Mouse (Mus musculus): ENCODE measurements around the gene Mc3r. TPM values are rescaled to one million over a fixed set of nuclear protein-coding genes. Genes with fewer than 3 reads are reported as not detected.
A peak's percentile ranks its signal among the peaks of the same experiment; 100 is the strongest.

Mc3r gene
- polyA plus RNA-seq, 1 experiment from 2014 or later, result 0.23 TPM

GRCm38 (mm10) chr2:172257471-172258065, 9.3 kb downstream of the Mc3r start:
- H3K36me3 ChIP-seq, result no peaks in the 10 kb centered on the region
- no peak overlapping the region for H3K9ac ChIP-seq (replicated peaks)
- 50% methylated on average over 12 of the region's 12 CpGs for whole genome bisulfite sequencing
- no peak overlapping the region for H3K4me3 ChIP-seq (replicated peaks)
- H3K27ac ChIP-seq, result no peak overlapping the region
- no peak overlapping the region for H3K4me2 ChIP-seq (replicated peaks)
- no peak for ATAC-seq
- H3K27me3 ChIP-seq, result no peaks in the 10 kb centered on the region
- no peaks in the 10 kb centered on the region; the same call in 1 of the 2 replicates for H3K9me3 ChIP-seq
- H3K4me1 ChIP-seq (replicated peaks), result peaks cover 4% of the 10 kb centered on the region

GRCm38 (mm10) chr2:172260064-172260463, 11.8 kb downstream of the Mc3r start:
- Histone ChIP-seq H3K27me3 (no peaks in the 10 kb centered on the region), H3K27ac (no peak overlapping the region), H3K9ac (replicated peaks) (no peak overlapping the region), H3K4me2 (replicated peaks) (no peak overlapping the region), H3K4me1 (replicated peaks) (peaks cover 4% of the 10 kb centered on the region), H3K36me3 (no peaks in the 10 kb centered on the region), H3K9me3 (no peaks in the 10 kb centered on the region; the same call in 1 of the 2 replicates), H3K4me3 (replicated peaks) (no peak overlapping the region)
- 88% methylated on average over 5 of the region's 5 CpGs for WGBS
- no peak for ATAC-seq

GRCm38 (mm10) chr2:172261441-172261840, 13.1 kb downstream of the Mc3r start:
- no peak overlapping the region for H3K27ac ChIP-seq
- ATAC-seq, result no peak
- H3K36me3 ChIP-seq, result no peaks in the 10 kb centered on the region
- no peaks in the 10 kb centered on the region for H3K27me3 ChIP-seq
- no peaks in the 10 kb centered on the region; the same call in 1 of the 2 replicates for H3K9me3 ChIP-seq
- no peak overlapping the region for H3K9ac ChIP-seq (replicated peaks)
- H3K4me2 ChIP-seq (replicated peaks), result no peak overlapping the region
- no peak overlapping the region for H3K4me3 ChIP-seq (replicated peaks)
- 72% methylated on average over 4 of the region's 4 CpGs for WGBS
- H3K4me1 ChIP-seq (replicated peaks), result peaks cover 3% of the 10 kb centered on the region

- no peak for ATAC-seq
- Histone ChIP-seq H3K4me1 (replicated peaks) (no peaks in the 10 kb centered on the region), H3K36me3 (no peaks in the 10 kb centered on the region), H3K27ac (no peak overlapping the region), H3K27me3 (no peaks in the 10 kb centered on the region), H3K4me3 (replicated peaks) (no peak overlapping the region), H3K9me3 (no peaks in the 10 kb centered on the region; the same call in 1 of the 2 replicates), H3K9ac (replicated peaks) (no peak overlapping the region), H3K4me2 (replicated peaks) (no peak overlapping the region)
- WGBS, result 95% methylated on average over 6 of the region's 6 CpGs
These were observed 14.9 kb downstream of the Mc3r start for GRCm38 (mm10) chr2:172263216-172263615.

- Histone ChIP-seq H3K4me2 (replicated peaks) (no peak overlapping the region), H3K27ac (peak overlapping the region; percentile 64), H3K9ac (replicated peaks) (no peak overlapping the region), H3K36me3 (no peaks in the 10 kb centered on the region), H3K4me3 (replicated peaks) (no peak overlapping the region), H3K4me1 (replicated peaks) (peaks cover 17% of the 10 kb centered on the region), H3K9me3 (no peaks in the 10 kb centered on the region), H3K27me3 (no peaks in the 10 kb centered on the region; the same call in 1 of the 2 replicates)
- WGBS, result 72% methylated on average over 11 of the region's 11 CpGs
- peak; percentile 59; the same call in 1 of the 2 replicates for ATAC-seq
These were observed 21.6 kb downstream of the Mc3r start for GRCm38 (mm10) chr2:172269907-172270306.

- Histone ChIP-seq H3K27ac (peak overlapping the region; percentile 64), H3K4me3 (replicated peaks) (no peak overlapping the region), H3K9ac (replicated peaks) (no peak overlapping the region), H3K4me1 (replicated peaks) (peaks cover 17% of the 10 kb centered on the region), H3K4me2 (replicated peaks) (no peak overlapping the region), H3K36me3 (no peaks in the 10 kb centered on the region), H3K9me3 (no peaks in the 10 kb centered on the region), H3K27me3 (no peaks in the 10 kb centered on the region; the same call in 1 of the 2 replicates)
- WGBS, result 28% methylated on average over 9 of the region's 9 CpGs
- ATAC-seq, result peak; percentile 49; the same call in 1 of the 2 replicates
These were observed 22.2 kb downstream of the Mc3r start for GRCm38 (mm10) chr2:172270485-172270944.

GRCm38 (mm10) chr2:172270974-172271697, 22.8 kb downstream of the Mc3r start:
- no peaks in the 10 kb centered on the region for H3K9me3 ChIP-seq
- H3K27ac ChIP-seq, result peak overlapping the region; percentile 64
- no peak overlapping the region for H3K4me2 ChIP-seq (replicated peaks)
- H3K4me1 ChIP-seq (replicated peaks), result peaks cover 17% of the 10 kb centered on the region
- H3K36me3 ChIP-seq, result no peaks in the 10 kb centered on the region
- peak; percentile 67 for ATAC-seq
- H3K4me3 ChIP-seq (replicated peaks), result no peak overlapping the region
- no peaks in the 10 kb centered on the region; the same call in 1 of the 2 replicates for H3K27me3 ChIP-seq
- H3K9ac ChIP-seq (replicated peaks), result no peak overlapping the region
- 67% methylated on average over 12 of the region's 12 CpGs for WGBS

- 89% methylated on average over 8 of the region's 8 CpGs for WGBS
- Histone ChIP-seq H3K4me3 (replicated peaks) (no peak overlapping the region), H3K36me3 (no peaks in the 10 kb centered on the region), H3K27me3 (no peaks in the 10 kb centered on the region; the same call in 1 of the 2 replicates), H3K4me2 (replicated peaks) (no peak overlapping the region), H3K27ac (no peak overlapping the region), H3K4me1 (replicated peaks) (peaks cover 16% of the 10 kb centered on the region), H3K9me3 (no peaks in the 10 kb centered on the region), H3K9ac (replicated peaks) (no peak overlapping the region)
- ATAC-seq, result no peak
These were observed 26.4 kb downstream of the Mc3r start for GRCm38 (mm10) chr2:172274662-172275061.

GRCm38 (mm10) chr2:172276155-172276554, 27.9 kb downstream of the Mc3r start:
- Histone ChIP-seq H3K4me3 (replicated peaks) (no peak overlapping the region), H3K27me3 (no peaks in the 10 kb centered on the region; the same call in 1 of the 2 replicates), H3K4me1 (replicated peaks) (peaks cover 3% of the 10 kb centered on the region), H3K9me3 (no peaks in the 10 kb centered on the region), H3K27ac (no peak overlapping the region), H3K36me3 (no peaks in the 10 kb centered on the region), H3K4me2 (replicated peaks) (no peak overlapping the region), H3K9ac (replicated peaks) (no peak overlapping the region)
- no peak for ATAC-seq
- 84% methylated on average over 5 of the region's 5 CpGs for WGBS

GRCm38 (mm10) chr2:172278979-172279378, 30.7 kb downstream of the Mc3r start:
- Histone ChIP-seq H3K9me3 (no peaks in the 10 kb centered on the region), H3K9ac (replicated peaks) (no peak overlapping the region), H3K4me3 (replicated peaks) (no peak overlapping the region), H3K27ac (no peak overlapping the region), H3K36me3 (no peaks in the 10 kb centered on the region), H3K4me1 (replicated peaks) (peaks cover 20% of the 10 kb centered on the region), H3K4me2 (replicated peaks) (no peak overlapping the region), H3K27me3 (no peaks in the 10 kb centered on the region)
- ATAC-seq, result no peak
- WGBS, result 63% methylated on average over 3 of the region's 3 CpGs

- peaks cover 20% of the 10 kb centered on the region for H3K4me1 ChIP-seq (replicated peaks)
- no peaks in the 10 kb centered on the region for H3K36me3 ChIP-seq
- no peaks in the 10 kb centered on the region for H3K27me3 ChIP-seq
- peak overlapping the region; percentile 23; the same call in 1 of the 2 replicates for H3K4me2 ChIP-seq (replicated peaks)
- 32% methylated on average over 19 of the region's 19 CpGs for WGBS
- peak; percentile 78 for ATAC-seq
- H3K9me3 ChIP-seq, result no peaks in the 10 kb centered on the region
- H3K27ac ChIP-seq, result peak overlapping the region; percentile 77
- peak overlapping the region; percentile 28; the same call in 1 of the 2 replicates for H3K9ac ChIP-seq (replicated peaks)
- H3K4me3 ChIP-seq (replicated peaks), result no peak overlapping the region
These were observed 33.9 kb downstream of the Mc3r start for GRCm38 (mm10) chr2:172282071-172282710.

- no peaks in the 10 kb centered on the region for H3K36me3 ChIP-seq
- H3K4me3 ChIP-seq (replicated peaks), result no peak overlapping the region
- WGBS, result 97% methylated on average over 1 of the region's 1 CpGs
- no peak for ATAC-seq
- no peak overlapping the region for H3K27ac ChIP-seq
- no peaks in the 10 kb centered on the region for H3K9me3 ChIP-seq
- H3K9ac ChIP-seq (replicated peaks), result no peak overlapping the region
- no peaks in the 10 kb centered on the region for H3K27me3 ChIP-seq
- peaks cover 20% of the 10 kb centered on the region for H3K4me1 ChIP-seq (replicated peaks)
- no peak overlapping the region for H3K4me2 ChIP-seq (replicated peaks)
These were observed 39.4 kb downstream of the Mc3r start for GRCm38 (mm10) chr2:172287715-172288114.
